ENCODE assay signal across 8 mouse cellular contexts in genomic region chr1:25826771-25827170, GRCm38 (mm10). TPM values are rescaled to one million over a fixed set of nuclear protein-coding genes. Genes with fewer than 3 reads are reported as not detected.
DNase-seq lines count a peak whose midpoint lies in the region; ATAC-seq lines count a peak whose summit lies in the region.
"Had no signal": no experiment of that assay in that cellular context is flagged by ENCODE, and none has a peak within 500 bp of the region (broad histone marks: within the 10 kb centered on the region; RNA-seq: fewer than 3 reads in every experiment).

No protein-coding gene starts in this region.

- no peak overlapping the region for H3K4me3 ChIP-seq in embryonic facial prominence, embryonic 10.5 days

- no peak for ATAC-seq in CD4-positive, CD25-positive, alpha-beta regulatory T cell, adult 4 months

- 15% methylated on average over 7 of the region's 7 CpGs for WGBS in embryonic facial prominence, embryonic 10.5 days

- no peak overlapping the region for H3K27ac ChIP-seq in embryonic facial prominence, embryonic 10.5 days (replicated peaks)

- H3K4me1 ChIP-seq in embryonic facial prominence, embryonic 10.5 days = peaks cover 20% of the 10 kb centered on the region

- H3K27me3 ChIP-seq in embryonic facial prominence, embryonic 10.5 days (replicated peaks; ENCODE audit: low read depth, poor library complexity, severe bottlenecking) = peaks cover 37% of the 10 kb centered on the region

- no peaks in the 10 kb centered on the region for H3K36me3 ChIP-seq in embryonic facial prominence, embryonic 10.5 days (replicated peaks)

- peak; percentile 60 for DNase-seq in testis, postnatal 10 days (ENCODE audit: low spot score)
- DNase-seq in testis, postnatal 14 days (ENCODE audit: low spot score) = no peak
- DNase-seq in embryonic facial prominence, embryonic 10.5 days (ENCODE audit: low spot score) = peak; percentile 30
- DNase-seq in layer of hippocampus, postnatal 25 days (ENCODE audit: extremely low spot score in 1 of 2, low spot score in 1 of 2) = peak; percentile 44 to 88
- DNase-seq in retina, postnatal 1 day = peak; percentile 65
- no peak for DNase-seq in ovary, postnatal 10 days (ENCODE audit: low spot score)

- no peaks in the 10 kb centered on the region for H3K9me3 ChIP-seq in embryonic facial prominence, embryonic 10.5 days

RNA-seq across cellular contexts. Expression of gene Adgrb3, which starts 2.7 kb away (rescaled TPM):
- polyA plus RNA-seq in embryonic facial prominence, embryonic 10.5 days (2016; fragmentation: Nextera tagmentation; extraction: Ambion mirVana) = 1.4 and 1.7 TPM in 2 replicates
- total RNA-seq in layer of hippocampus, postnatal 25 days (2021) = 100 to 1,000 TPM; 106 to 121 TPM
- polyA plus RNA-seq in CD4-positive, CD25-positive, alpha-beta regulatory T cell, adult 4 months (2017; shearing (Covaris generic)) = under 1 TPM in 1 of 2 experiments, not detected in 1; 0.34 TPM
- total RNA-seq: common myeloid progenitor, adult 5-6 weeks had no signal

Comparison
In these comparisons a context has a peak if more than half of its experiments do, and no peak if none do; other contexts are left out.
1. DNase-seq: peak in testis, postnatal 10 days (single experiment), embryonic facial prominence, embryonic 10.5 days (single experiment), layer of hippocampus, postnatal 25 days (2 of 2) and retina, postnatal 1 day (single experiment); none in testis, postnatal 14 days (single experiment) and ovary, postnatal 10 days (single experiment).